Mouse (Mus musculus) gastrocnemius, postnatal 10 days (tissue): Measurements from ENCODE around the gene Parp12. TPM values are rescaled to one million over a fixed set of nuclear protein-coding genes. Genes with fewer than 3 reads are reported as not detected.

Experiments used
- DNase-seq: peaks from one replicate; pipeline ENCODE4 v3.0.0; 2021; ENCODE audit warnings: mixed read lengths
- long read RNA-seq, 2 experiments: library from polyadenylated mRNA; stranded (forward); transcript quantifications; one replicate each; pipeline ENCODE4 v2.0.0; 2021
- total RNA-seq, 2 experiments: library from RNA; stranded (reverse); gene quantifications; 2 replicates each; pipeline ENCODE4 v1.2.3; 2021

Parp12 gene
- total RNA-seq: 1 to 10 TPM; 5.9 to 6.6 TPM
- long read RNA-seq, experiment 1, transcript Parp12-201 (12 exons, 3,231 nt): major isoform, 11 of 13 reads
- long read RNA-seq, experiment 1, partial matches to known transcripts: 2 of 13 reads
- long read RNA-seq, experiment 1, other reads (novel, unspliced or antisense): 0 of 13 reads
- long read RNA-seq, experiment 2, transcript Parp12-201 (12 exons, 3,231 nt): major isoform, 10 of 13 reads
- long read RNA-seq, experiment 2, partial matches to known transcripts: 2 of 13 reads
- long read RNA-seq, experiment 2, other reads (novel, unspliced or antisense): 1 of 13 reads

GRCm38 (mm10) chr6:39117584-39118455, at the start of gene Parp12:
Gene Parp12 (minus strand): TSS chr6:39118349.
- DNase-seq: peak; percentile 79

- DNase-seq: no peak
Measured at GRCm38 (mm10) chr6:39164891-39165290, 46.7 kb upstream of the Parp12 start.

- no peak for DNase-seq
Measured at GRCm38 (mm10) chr6:39161975-39162374, 43.8 kb upstream of the Parp12 start.

GRCm38 (mm10) chr6:39146041-39146440, 27.9 kb upstream of the Parp12 start:
- DNase-seq: no peak

- DNase-seq: no peak
Measured at GRCm38 (mm10) chr6:39132556-39132955, 14.4 kb upstream of the Parp12 start.

GRCm38 (mm10) chr6:39131480-39131879, 13.3 kb upstream of the Parp12 start:
- no peak for DNase-seq

- no peak for DNase-seq
Measured at GRCm38 (mm10) chr6:39124719-39125118, 6.6 kb upstream of the Parp12 start.

- DNase-seq: no peak
Measured at GRCm38 (mm10) chr6:39120685-39121084, 2.5 kb upstream of the Parp12 start.

GRCm38 (mm10) chr6:39118456-39118881, 320 bp upstream of the Parp12 start:
- peak; percentile 65 for DNase-seq

GRCm38 (mm10) chr6:39115438-39115837, 2.7 kb downstream of the Parp12 start:
- DNase-seq: no peak

GRCm38 (mm10) chr6:39113141-39113540, 5.0 kb downstream of the Parp12 start:
- no peak for DNase-seq

GRCm38 (mm10) chr6:39112701-39113100, 5.4 kb downstream of the Parp12 start:
- no peak for DNase-seq

GRCm38 (mm10) chr6:39106812-39107211, 11.3 kb downstream of the Parp12 start:
- DNase-seq: no peak

- DNase-seq: no peak
Measured at GRCm38 (mm10) chr6:39104631-39105030, 13.5 kb downstream of the Parp12 start.

GRCm38 (mm10) chr6:39076498-39076897, 41.7 kb downstream of the Parp12 start:
- no peak for DNase-seq

- DNase-seq: no peak
Measured at GRCm38 (mm10) chr6:39074186-39074585, 44.0 kb downstream of the Parp12 start.

- no peak for DNase-seq
Measured at GRCm38 (mm10) chr6:39072664-39073063, 45.5 kb downstream of the Parp12 start.

GRCm38 (mm10) chr6:39066935-39067578, 51.1 kb downstream of the Parp12 start:
- peak; percentile 86 for DNase-seq

GRCm38 (mm10) chr6:39063541-39063940, 54.6 kb downstream of the Parp12 start:
- no peak for DNase-seq

GRCm38 (mm10) chr6:39061180-39061579, 57.0 kb downstream of the Parp12 start:
- no peak for DNase-seq

- no peak for DNase-seq
Measured at GRCm38 (mm10) chr6:39059547-39060497, 58.3 kb downstream of the Parp12 start.

GRCm38 (mm10) chr6:39058936-39059335, 59.2 kb downstream of the Parp12 start:
- no peak for DNase-seq
